Mouse (Mus musculus): Measurements from ENCODE around the gene Ankrd44. TPM values are rescaled to one million over a fixed set of nuclear protein-coding genes. Genes with fewer than 3 reads are reported as not detected.

The Ankrd44 gene
- total RNA-seq, 2 experiments from 2014 or later: 20.6 to 22.8 TPM

DNA sequence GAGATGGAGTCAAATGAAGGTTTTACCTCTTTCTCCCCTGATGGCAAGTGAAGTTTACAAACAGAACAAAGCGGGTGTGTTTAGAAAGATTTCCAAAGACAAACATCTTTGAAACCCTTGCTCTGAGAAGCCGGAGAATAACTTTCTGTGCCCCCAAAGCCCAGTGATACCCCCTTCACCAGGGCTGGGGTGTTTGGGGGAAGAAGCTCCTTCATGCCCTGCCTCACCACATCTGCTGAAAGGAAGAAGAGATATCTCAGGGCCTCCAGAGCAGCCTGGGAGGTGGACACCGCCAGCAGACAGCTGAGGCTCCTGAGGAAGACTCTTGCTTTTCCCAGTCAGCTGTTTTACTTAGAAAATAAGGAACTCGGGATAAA is 1.9 kb downstream of the Ankrd44 start:
- intact Hi-C loops (cut with DNase I): no loop called here
- DNase-seq (ENCODE audit: low spot score in 2 of 2): no peak

DNA sequence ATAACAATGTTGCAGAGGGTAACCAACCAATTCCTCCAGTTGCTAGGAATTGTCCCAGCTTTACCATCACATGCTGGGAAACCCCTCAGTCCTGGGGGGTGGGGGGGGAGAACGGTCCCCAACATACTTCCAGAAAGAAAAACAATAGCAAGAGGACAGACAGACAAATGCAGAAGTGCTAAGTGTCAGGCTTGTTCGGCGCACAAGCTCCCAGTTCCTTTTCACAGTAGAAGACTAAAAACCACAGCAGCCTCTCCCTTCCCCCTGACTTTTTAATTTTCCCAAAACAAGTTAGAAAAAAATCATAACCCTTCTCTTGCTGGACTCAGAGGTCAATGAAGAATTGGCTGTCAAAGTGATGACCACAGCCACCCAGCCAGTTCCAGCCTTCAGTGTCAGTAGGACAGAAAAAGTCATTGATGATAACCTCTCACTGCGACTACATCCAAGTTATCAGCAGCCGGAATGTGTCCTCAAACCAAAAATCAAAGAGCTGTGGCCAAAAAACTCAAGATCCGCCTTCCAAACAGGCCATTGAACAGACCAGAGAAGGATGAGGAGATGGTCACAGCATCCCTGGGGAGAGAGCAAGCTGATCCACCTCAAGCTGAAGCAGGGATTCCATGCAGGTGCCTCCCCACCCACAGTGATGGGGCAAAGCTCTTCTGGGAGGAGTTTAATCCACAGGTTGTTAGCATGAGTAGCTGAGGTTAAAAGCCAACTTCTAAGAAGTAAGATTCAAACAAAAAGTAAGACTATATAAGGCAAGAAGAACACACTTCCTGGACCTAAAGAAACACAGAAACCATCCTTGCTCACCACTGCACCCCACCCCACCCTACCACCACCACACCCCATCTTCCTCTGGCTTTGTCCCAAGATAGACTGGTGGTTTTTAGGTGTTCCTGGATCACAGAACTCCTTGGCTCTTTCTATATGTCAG is 2.5 kb downstream of the Ankrd44 start:
- no peak for DNase-seq (ENCODE audit: low spot score in 2 of 2)
- intact Hi-C loops (cut with DNase I): no loop called here

DNA sequence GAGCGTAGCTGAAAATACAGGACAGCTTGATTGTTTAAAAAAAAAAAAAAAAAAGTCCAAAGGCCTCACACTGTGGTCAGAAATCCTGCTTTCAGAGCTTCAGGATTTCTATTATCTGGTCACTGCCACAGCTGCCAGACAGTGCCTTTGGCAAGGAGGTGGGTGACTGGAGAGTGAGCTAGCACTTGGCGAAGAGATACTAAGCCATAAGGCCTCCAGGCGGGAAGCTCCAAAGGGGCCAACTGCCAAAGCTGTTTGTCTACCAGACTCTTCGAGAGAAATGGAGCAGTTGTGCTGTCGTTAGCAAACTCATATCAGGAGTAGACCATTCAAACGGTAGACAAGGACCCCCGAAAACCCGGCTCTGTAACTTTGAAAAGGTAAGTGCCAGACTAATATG is 3.5 kb downstream of the Ankrd44 start:
- intact Hi-C loops (cut with DNase I): no loop called here
- no peak for DNase-seq (ENCODE audit: low spot score in 2 of 2)

DNA sequence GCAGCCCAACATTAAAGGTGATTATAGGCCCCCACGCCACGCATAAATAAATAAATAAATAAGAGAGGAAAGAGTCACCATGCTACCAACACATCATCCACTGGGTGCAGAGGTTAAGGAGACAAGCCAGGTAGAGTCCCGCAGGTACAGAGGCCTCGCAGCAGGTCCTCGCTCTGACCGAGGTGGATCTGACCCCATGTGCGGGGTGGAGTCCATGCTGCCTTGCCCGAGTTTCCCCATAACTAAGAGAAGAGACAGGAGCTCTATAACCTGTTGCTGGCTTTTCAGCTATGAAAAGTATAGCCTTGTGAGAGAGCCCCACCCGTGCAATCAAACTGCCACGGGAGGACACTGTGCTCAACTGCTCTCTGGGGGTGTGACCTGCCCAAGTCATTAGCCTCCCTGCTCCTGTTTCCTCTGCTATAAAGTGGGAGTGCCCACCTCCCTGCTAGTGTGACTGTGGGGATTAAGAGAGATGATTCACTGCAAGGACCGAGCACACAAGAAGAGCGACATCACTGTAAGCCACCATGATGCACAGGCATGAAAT is 4.1 kb downstream of the Ankrd44 start:
- intact Hi-C loops (cut with DNase I): no loop called here
- no peak for DNase-seq (ENCODE audit: low spot score in 2 of 2)

DNA sequence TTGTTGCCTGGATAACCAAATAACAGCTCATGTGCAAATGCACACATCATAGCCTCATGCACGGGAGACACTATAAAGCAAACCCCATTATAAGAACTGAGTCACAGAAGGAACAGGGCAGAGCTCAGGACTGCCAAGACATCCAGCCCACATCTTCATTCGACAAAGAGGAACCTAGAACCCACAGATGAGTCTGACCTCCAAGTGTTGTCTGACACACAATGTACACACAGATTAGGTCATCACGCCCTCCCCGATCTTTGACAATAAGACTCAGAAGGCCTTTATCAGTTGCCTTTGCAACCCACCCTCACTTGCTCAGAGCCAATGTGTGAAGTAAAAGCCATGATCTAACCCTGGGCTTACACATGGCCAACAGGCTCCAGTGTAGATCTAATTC is 6.1 kb downstream of the Ankrd44 start:
- DNase-seq (ENCODE audit: low spot score in 2 of 2): no peak
- intact Hi-C loops (cut with DNase I): no loop called here

DNA sequence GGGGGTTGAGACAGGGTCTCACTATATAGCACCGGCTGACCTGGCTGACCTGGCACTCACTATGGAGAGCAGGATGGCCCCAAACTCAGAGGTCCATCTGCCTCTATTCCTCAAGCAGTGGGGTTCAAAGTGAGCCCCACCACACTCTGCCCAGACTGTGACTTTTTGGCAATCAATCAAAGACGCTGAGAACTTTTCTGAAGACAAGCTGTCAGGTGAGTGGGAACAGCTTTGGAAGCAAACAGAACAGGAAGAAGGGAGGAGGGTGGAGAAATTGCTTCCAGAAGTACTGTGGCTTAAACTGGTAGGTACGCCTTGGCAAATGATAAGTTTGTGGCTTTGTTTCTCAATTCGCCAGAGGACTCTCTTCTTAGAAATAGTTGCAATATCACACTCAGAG is 9.7 kb downstream of the Ankrd44 start:
- no peak for DNase-seq (ENCODE audit: low spot score in 2 of 2)
- intact Hi-C loops (cut with DNase I): no loop called here

DNA sequence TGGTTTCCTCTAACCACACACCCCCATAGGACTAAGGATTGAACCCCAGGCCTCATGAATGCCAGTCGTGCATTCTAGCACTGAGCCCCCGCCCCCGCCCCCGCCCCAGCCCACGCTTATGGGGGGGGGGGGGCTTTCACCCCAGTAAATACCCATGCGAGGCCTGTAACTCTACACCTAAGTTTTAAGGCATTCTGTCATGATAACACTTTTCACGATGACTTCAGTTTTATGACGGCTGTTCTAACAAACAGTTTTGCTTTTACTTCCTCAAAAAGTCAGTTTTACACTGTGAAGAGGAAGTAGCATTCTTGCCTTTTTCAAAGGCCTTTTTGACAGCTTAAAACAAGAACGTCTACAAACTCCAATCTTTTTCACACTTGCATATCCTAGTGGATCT is 11.8 kb downstream of the Ankrd44 start:
- DNase-seq (ENCODE audit: low spot score in 2 of 2): no peak
- intact Hi-C loops (cut with DNase I): no loop called here

DNA sequence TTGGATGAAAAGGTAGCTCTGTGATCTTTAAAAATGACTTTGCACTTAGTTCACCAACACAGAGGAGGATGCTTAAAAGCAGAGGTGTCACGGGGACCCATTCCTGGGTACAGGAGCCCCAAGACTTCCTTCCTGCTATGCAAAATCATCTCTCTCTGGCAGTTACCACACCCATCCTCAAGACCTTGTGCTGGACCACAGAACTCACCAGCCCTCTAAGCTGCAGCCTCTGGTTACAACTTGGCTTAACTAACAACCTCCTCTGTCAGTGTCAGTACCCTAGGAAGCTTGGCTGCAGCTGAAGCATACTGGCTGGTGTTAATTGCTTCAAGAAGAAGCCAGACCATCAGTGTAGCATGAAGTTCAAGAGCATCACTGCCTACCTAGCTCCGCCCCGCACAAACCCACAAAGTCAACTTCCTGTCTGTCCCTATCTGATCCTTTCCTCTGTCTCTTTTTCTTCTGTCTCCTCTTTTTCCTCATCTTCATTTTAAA is 12.8 kb downstream of the Ankrd44 start:
- no peak for DNase-seq (ENCODE audit: low spot score in 2 of 2)

DNA sequence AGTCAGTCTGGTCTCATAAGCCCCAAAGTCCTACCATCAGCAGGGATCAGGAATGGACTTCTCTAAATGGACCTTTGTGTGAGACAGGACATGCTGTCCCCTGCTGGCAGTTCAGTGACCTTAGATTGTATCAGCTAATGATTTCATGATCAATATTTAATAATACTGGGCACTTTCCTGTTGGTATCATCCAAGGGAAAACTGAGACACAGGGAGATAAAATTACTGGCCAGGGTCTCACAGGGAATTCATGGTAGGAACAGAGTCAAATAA is 13.2 kb downstream of the Ankrd44 start:
- intact Hi-C loops (cut with DNase I): no loop called here
- DNase-seq (ENCODE audit: low spot score in 2 of 2): no peak

More for the DNA sequence above, 12.8 kb downstream of the Ankrd44 start:
- intact Hi-C loops (cut with DNase I): no loop called here

DNA sequence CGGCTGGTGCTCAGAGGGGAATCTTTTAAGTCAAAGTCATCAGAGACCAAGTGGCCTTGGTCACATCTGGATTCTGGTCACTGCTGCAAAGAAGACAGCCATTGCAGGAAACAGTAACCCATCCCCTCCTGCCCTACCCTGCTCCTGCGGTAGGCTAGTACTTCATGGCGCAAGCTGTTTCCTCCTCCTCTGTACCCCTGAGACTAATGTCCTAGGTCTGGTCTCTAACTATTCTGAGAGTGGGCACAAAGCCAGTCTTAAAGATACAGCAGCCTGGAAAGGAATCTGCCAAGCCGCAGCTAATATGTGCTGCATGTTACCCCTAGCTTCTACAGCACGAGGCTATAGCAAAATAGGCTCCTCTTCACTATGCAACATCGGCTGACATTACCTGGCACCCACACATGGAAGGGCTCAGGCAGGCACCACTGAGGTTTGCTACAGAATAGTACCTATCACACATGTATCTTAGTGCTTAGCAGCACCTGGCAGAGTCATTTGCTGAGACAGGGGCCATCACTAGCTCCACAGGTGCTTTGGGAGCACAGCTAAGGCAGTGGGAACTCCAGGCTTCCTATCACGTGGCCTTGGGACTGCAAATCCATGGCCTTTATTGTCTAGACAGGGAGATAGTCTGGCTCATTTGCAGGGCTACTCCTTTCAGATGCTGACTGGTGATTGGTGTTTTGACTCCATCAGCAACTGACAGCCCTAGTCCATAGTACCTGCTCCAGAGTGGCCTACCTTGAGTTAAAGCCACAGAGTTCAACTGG is 13.7 kb downstream of the Ankrd44 start:
- intact Hi-C loops (cut with DNase I): no loop called here
- peak in 1 of 2 experiments; percentile 35 for DNase-seq (ENCODE audit: low spot score in 2 of 2)

DNA sequence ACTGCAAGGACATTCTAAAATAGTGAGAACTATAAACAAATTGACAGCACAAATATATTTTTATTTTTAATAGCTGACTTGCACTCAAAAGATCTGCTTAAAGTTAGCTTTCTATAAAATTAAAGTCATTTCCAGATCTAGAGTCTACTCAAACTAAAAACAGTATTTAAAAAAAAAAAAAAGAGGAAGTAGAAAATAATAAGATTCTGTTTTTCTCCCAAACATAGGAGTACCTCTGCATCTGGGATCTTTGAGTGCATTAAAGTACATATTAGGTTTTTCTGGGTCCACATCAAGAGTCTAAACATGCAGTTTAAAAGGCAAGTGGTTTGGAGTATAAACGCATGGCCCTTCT is 15.0 kb downstream of the Ankrd44 start:
- intact Hi-C loops (cut with DNase I): no loop called here
- no peak for DNase-seq (ENCODE audit: low spot score in 2 of 2)

DNA sequence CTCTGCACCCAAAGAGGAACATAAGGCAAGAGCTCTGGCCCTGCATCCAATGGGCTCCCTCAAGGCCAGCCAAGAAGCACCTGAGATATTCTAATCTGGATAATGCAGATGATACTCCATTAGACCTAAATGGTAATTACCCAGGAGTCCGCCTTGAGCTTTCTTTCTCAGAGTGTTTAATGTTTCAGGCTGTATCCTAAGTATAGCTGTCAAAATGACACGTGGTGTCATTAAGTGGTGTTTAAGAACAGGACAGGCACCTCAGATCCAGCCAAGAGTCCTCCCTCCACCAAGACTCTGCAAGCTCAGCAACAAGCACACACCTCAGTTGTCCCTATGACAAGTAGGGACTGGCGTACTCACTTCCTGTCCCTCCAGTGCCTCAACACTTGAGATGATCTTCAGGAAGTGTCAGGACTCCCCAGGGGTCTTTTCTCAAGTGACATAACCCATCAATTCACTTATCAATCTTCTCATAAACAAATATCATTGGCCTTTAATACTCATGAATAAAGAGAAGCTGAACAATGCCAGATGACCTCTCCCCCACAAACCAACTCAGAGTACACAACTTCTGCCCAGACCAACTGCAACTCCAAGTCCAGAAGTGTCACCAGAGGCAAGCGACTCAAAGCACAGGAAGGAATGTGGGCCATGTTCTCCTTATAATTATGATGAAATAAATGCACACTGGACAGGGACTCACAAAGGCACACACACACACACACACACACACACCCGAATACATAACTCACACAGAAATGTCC is 15.5 kb downstream of the Ankrd44 start:
- no peak for DNase-seq (ENCODE audit: low spot score in 2 of 2)
- intact Hi-C loops (cut with DNase I): no loop called here

DNA sequence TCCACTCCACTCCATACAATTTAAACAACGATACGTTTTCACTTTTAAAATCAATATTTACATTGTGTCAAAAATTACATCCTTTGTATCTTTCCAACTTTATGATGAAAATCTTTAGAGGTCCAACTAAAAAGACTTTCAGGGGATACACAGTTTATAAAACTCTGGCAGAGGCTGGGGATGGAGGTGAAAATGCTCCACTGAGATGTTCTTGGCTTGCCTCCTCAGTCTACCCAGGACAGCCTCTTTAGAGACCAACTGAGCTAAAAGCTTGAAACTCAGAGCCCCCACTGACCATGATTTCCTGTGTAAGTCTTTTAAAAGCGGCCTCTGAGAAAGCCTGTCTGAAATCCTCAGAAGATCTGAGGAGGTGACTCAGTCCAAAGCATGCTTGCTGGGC is 17.4 kb downstream of the Ankrd44 start:
- DNase-seq (ENCODE audit: low spot score in 2 of 2): no peak
- intact Hi-C loops (cut with DNase I): no loop called here

DNA sequence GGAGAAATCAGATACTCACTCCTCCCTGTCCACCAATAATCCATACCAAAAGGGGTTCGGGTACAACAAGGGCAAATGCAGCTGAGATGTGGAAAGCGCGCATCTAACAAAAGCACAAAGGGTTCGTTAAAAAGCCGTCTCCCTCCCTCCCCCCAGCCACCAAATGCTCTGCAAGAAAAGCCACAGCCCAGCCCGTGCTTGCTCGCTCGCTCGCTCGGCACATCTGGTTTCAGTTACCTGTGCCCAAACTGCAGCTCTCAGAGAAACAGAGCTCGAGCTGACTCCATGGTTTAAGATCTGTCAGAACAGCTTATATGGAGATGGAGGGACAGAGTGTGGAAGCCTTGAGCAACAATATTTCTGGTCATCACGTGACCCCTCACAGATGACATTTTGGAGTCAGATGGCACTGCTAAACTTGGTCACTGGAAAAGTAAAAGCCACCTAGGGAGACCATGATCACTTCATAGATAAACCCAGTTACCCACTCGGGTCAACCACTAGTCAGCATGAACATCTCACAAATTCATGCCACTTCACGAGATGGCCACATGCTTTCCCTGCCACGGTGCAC is 19.0 kb downstream of the Ankrd44 start:
- intact Hi-C loops (cut with DNase I): no loop called here

DNA sequence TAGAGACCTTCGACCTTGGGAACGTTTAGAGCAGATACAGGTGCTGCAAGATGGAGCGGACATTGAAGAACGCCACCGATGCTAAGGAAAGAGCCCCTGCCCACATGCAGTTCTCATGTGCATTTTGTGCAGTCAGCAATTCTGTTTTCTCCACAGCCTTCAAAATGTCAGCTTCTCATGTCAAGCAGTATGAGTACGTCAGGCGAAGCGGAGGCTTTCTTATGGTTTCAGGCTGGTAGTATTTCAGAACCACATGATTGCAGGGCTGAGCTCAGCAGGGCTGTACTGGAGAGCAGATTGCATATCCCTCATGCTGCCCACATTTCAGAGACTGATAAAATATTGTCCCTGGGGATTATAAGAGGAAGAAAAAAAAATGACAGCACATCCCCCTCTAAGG is 19.9 kb downstream of the Ankrd44 start:
- DNase-seq (ENCODE audit: low spot score in 2 of 2): no peak
- intact Hi-C loops (cut with DNase I): no loop called here

More for the DNA sequence above, 19.0 kb downstream of the Ankrd44 start:
- no peak for DNase-seq (ENCODE audit: low spot score in 2 of 2)

DNA sequence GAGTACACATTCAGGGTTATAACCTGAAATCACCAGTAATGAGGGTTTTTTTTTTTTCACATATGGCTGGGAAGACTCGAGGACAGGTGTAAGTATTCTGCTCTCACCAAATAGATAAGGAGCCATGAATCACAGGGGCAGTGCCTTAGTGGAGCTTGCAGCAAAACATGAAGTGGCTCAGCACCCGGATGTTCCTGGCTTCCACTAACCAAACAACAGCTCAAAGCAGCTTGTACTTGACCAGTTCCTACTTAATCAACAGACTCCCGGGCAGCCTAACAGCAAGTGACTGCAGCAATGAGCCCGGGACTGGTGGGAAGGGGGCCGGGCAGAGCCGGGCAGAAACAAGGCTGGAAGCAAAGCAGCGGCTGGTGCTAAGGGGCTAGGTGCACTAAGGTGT is 20.6 kb downstream of the Ankrd44 start:
- intact Hi-C loops (cut with DNase I): no loop called here
- no peak for DNase-seq (ENCODE audit: low spot score in 2 of 2)

DNA sequence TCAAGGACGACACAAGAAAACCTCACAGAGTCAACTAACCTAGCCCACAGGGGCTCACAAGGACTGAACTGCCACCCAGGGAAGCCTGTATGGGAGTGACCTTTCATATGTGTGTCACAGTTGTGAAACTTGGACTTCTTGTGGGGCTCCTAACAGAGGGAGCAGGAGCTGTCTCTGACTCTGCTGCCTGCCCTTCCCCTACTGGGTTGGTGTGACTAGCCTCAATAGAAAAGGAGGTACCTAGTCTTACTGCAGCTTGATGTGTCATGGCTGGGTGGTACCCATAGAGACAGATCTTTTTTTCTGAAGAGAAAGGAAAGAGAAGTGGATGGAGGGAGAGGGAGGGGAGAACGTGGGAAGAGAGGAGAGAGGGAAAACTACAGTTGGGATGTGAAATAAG is 22.0 kb downstream of the Ankrd44 start:
- intact Hi-C loops (cut with DNase I): no loop called here
- DNase-seq (ENCODE audit: low spot score in 2 of 2): no peak

DNA sequence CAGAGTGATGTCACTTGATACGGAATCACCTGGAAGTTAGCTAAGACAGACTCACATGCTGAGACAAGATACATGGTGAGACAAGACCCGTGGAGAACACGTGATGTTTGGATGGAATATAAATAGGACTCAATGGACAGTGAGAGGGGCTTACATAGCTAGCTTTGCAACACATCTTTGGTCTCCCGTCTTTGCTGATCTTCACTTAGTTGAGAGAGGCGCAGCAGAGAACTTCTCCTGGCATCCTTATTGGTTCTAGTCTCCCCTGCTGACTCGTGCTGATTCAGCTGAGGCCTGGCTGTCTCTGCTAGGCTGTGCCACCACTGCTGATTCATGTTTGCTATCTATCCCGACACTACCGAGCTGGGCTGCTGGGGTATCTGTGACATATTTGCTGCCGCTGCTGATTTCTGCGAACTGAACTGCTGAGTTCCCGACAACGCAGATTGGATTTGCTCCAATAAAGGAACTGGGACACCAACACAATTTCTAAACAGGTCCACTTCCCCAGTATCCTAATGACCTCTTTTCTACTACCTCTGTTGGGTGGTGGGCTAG is 23.4 kb downstream of the Ankrd44 start:
- intact Hi-C loops (cut with DNase I): no loop called here
- DNase-seq (ENCODE audit: low spot score in 2 of 2): no peak

DNA sequence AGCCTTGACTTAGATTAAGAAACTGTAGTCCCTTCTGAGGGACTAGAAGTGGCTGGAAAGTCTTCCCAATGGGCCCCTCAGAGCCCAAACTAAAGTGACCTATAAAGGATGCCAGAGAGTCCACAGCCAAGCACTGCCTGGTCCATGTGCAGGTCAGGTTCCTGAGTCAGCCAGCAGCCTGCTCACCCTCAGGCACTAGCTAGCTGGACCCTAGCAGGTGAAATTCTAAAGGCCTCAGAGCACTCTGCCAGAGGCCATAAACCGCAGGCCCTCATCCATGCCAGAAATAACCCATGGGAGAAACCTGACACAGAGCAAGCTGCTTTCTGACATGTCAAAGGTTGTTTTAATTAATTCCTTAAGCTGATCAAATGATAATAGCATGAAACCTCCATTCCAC is 25.1 kb downstream of the Ankrd44 start:
- intact Hi-C loops (cut with DNase I): no loop called here
- DNase-seq (ENCODE audit: low spot score in 2 of 2): no peak
